In the genomic region with DNA sequence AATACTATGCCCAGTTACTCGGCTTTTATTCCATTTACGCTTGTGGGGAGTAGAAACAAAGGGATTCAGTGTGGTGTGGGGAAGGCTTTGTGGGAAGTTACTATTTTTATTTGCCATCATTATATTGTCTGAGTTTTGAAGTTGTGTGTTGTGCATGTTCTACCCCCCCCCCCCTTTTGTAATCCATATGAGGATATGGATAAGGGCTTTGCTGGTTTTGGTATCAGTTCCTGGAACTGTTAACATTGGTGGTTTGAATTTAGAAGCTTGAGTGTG, we compare ENCODE assay signal across 8 mouse cellular contexts. TPM values are rescaled to one million over a fixed set of nuclear protein-coding genes. Genes with fewer than 3 reads are reported as not detected.
DNase-seq lines count a peak whose midpoint lies in the region; ATAC-seq and TF ChIP-seq lines count a peak whose summit lies in the region.

No protein-coding gene starts in this region.

- H3K4me3 ChIP-seq in left cerebral cortex, adult 2 months = peak overlapping the region; percentile 96
- peak overlapping the region; percentile 94 for H3K4me3 ChIP-seq in embryonic facial prominence, embryonic 13.5 days
- peak overlapping the region; percentile 85 for H3K4me3 ChIP-seq in intestine, embryonic 15.5 days (replicated peaks)
- H3K4me3 ChIP-seq in neural tube, embryonic 12.5 days = peak overlapping the region; percentile 97

- ATAC-seq in embryonic facial prominence, embryonic 13.5 days (ENCODE audit: insufficient number of reproducible peaks, insufficient read depth, low FRiP score, low TSS enrichment, low read depth) = no peak
- ATAC-seq in intestine, embryonic 15.5 days = no peak
- ATAC-seq in neural tube, embryonic 12.5 days (ENCODE audit: low FRiP score, low read depth) = no peak

- 0% methylated on average over 2 of the region's 2 CpGs for WGBS in embryonic facial prominence, embryonic 13.5 days
- WGBS in intestine, embryonic 15.5 days = 0% methylated on average over 2 of the region's 2 CpGs
- WGBS in neural tube, embryonic 12.5 days = 0% methylated on average over 2 of the region's 2 CpGs

- H3K27me3 ChIP-seq in embryonic facial prominence, embryonic 13.5 days = no peaks in the 10 kb centered on the region
- H3K27me3 ChIP-seq in intestine, embryonic 15.5 days (replicated peaks) = no peaks in the 10 kb centered on the region
- no peaks in the 10 kb centered on the region for H3K27me3 ChIP-seq in neural tube, embryonic 12.5 days (replicated peaks)

- H3K9me3 ChIP-seq in embryonic facial prominence, embryonic 13.5 days = no peaks in the 10 kb centered on the region
- no peaks in the 10 kb centered on the region for H3K9me3 ChIP-seq in intestine, embryonic 15.5 days
- no peaks in the 10 kb centered on the region for H3K9me3 ChIP-seq in neural tube, embryonic 12.5 days

- DNase-seq in left cerebral cortex, adult 2 months (ENCODE audit: extremely low spot score in 1 of 2, low spot score in 2 of 2) = no peak
- DNase-seq in left cerebral cortex, postnatal 10 days (ENCODE audit: extremely low spot score in 1 of 2, low spot score in 2 of 2) = no peak
- no peak for DNase-seq in gastrocnemius, postnatal 10 days
- no peak for DNase-seq in ovary, postnatal 10 days (ENCODE audit: low spot score)
- DNase-seq in spleen, adult 18-20 months = no peak

- peaks cover 12% of the 10 kb centered on the region for H3K4me1 ChIP-seq in embryonic facial prominence, embryonic 13.5 days
- H3K4me1 ChIP-seq in intestine, embryonic 15.5 days (replicated peaks) = peaks cover 2% of the 10 kb centered on the region; the same call in 1 of the 2 replicates
- H3K4me1 ChIP-seq in neural tube, embryonic 12.5 days = peaks cover 8% of the 10 kb centered on the region

- TF ChIP-seq CTCF in left cerebral cortex, adult 2 months (IDR thresholded peaks at IDR 0.05) = no peak

- H3K9ac ChIP-seq in embryonic facial prominence, embryonic 13.5 days = peak overlapping the region; percentile 95
- peak overlapping the region; percentile 99 for H3K9ac ChIP-seq in intestine, embryonic 15.5 days
- H3K9ac ChIP-seq in neural tube, embryonic 12.5 days = peak overlapping the region; percentile 98

- H3K36me3 ChIP-seq in embryonic facial prominence, embryonic 13.5 days = no peaks in the 10 kb centered on the region
- no peaks in the 10 kb centered on the region for H3K36me3 ChIP-seq in intestine, embryonic 15.5 days
- no peaks in the 10 kb centered on the region for H3K36me3 ChIP-seq in neural tube, embryonic 12.5 days

- peak overlapping the region; percentile 87 for H3K4me2 ChIP-seq in embryonic facial prominence, embryonic 13.5 days
- H3K4me2 ChIP-seq in intestine, embryonic 15.5 days (replicated peaks) = peak overlapping the region; percentile 55
- H3K4me2 ChIP-seq in neural tube, embryonic 12.5 days (replicated peaks) = peak overlapping the region; percentile 85

- H3K27ac ChIP-seq in left cerebral cortex, adult 2 months = peak overlapping the region; percentile 95
- H3K27ac ChIP-seq in embryonic facial prominence, embryonic 13.5 days = peak overlapping the region; percentile 97; the same call in 1 of the 2 replicates
- peak overlapping the region; percentile 99; the same call in 1 of the 2 replicates for H3K27ac ChIP-seq in intestine, embryonic 15.5 days
- H3K27ac ChIP-seq in neural tube, embryonic 12.5 days = no peak overlapping the region

- intact Hi-C loops in left cerebral cortex, adult 2 months (cut with DNase I) = loop anchor here (5.0 kb wide), 3 partner anchors 104 to 149 kb away; partner anchors contain the start of gene Eed
- intact Hi-C loops in left cerebral cortex, postnatal 10 days (cut with DNase I) = loop anchor here (5.0 kb wide), 1 partner anchor 109 kb away; no protein-coding TSS in a partner anchor

RNA-seq across cellular contexts. Expression of gene Picalm, which starts 1.3 kb away (rescaled TPM):
- total RNA-seq in left cerebral cortex, adult 2 months (2021) = 100 to 1,000 TPM; 143 to 144 TPM
- 100 to 1,000 TPM; 180 to 182 TPM for total RNA-seq in left cerebral cortex, postnatal 10 days (2021)
- polyA plus RNA-seq in embryonic facial prominence, embryonic 13.5 days (2015; fragmentation: Nextera tagmentation; extraction: Ambion mirVana) = 41.5 and 49.7 TPM in 2 replicates
- polyA plus RNA-seq in intestine, embryonic 15.5 days (2015; fragmentation: Nextera tagmentation; extraction: Ambion mirVana) = 30.8 and 33.3 TPM in 2 replicates
- polyA plus RNA-seq in neural tube, embryonic 12.5 days (2016; fragmentation: Nextera tagmentation; extraction: Ambion mirVana) = 44.2 and 45.5 TPM in 2 replicates
- total RNA-seq in gastrocnemius, postnatal 10 days (2021) = 100 to 1,000 TPM; 152 to 168 TPM
